Mouse (Mus musculus) liver, embryonic 16.5 days (tissue): Measurements from ENCODE around the gene Zfp628. TPM values are rescaled to one million over a fixed set of nuclear protein-coding genes. Genes with fewer than 3 reads are reported as not detected.
A peak's percentile ranks its signal among the peaks of the same experiment; 100 is the strongest.

Experiments
- ATAC-seq: fragments of 200-750 bp; cut with Nextera tagmentation; 2 replicates; pipeline ENCODE4 v1.8.0; 2017; ENCODE audit warnings: low read depth, mild to moderate bottlenecking, moderate number of reproducible peaks, moderate library complexity
- H3K27ac ChIP-seq: fragments of 300-500 bp; sonication (generic); 2 replicates; pipeline ENCODE4 v1.5.1; 2014; ENCODE audit warnings: mild to moderate bottlenecking, low read length
- H3K27me3 ChIP-seq: fragments of 300-500 bp; sonication (generic); 2 replicates; pipeline ENCODE4 v1.6.1; 2014; ENCODE audit warnings: low read depth, low read length, mixed read lengths; ENCODE audit not compliant: control insufficient read depth, insufficient read depth
- H3K36me3 ChIP-seq: fragments of 300-500 bp; sonication (generic); 2 replicates; pipeline ENCODE4 v1.6.1; 2014; ENCODE audit warnings: mild to moderate bottlenecking; ENCODE audit not compliant: control insufficient read depth, insufficient read depth
- H3K4me1 ChIP-seq: fragments of 300-500 bp; sonication (generic); 2 replicates; pipeline ENCODE4 v1.6.1; 2014; ENCODE audit warnings: low read depth, low read length, mixed read lengths; ENCODE audit not compliant: control insufficient read depth
- H3K4me2 ChIP-seq: fragments of 300-500 bp; sonication (generic); 2 replicates; pipeline ENCODE4 v1.6.1; 2014; ENCODE audit warnings: low read depth, low read length, mixed read lengths
- H3K4me3 ChIP-seq: fragments of 300-500 bp; sonication (generic); 2 replicates; pipeline ENCODE4 v1.5.1; 2014; ENCODE audit warnings: low read depth, mild to moderate bottlenecking, low read length
- H3K9ac ChIP-seq: fragments of 300-500 bp; sonication (generic); 2 replicates; pipeline ENCODE4 v1.6.1; 2014; ENCODE audit warnings: low read depth, low read length
- H3K9me3 ChIP-seq: fragments of 300-500 bp; sonication (generic); replicated peaks from 2 replicates; pipeline ENCODE4 v1.6.1; 2016; ENCODE audit warnings: low read length; ENCODE audit not compliant: control insufficient read depth
- WGBS: fragments of 180-500 bp; shearing (Covaris S2); extraction: QIAGEN DNeasy Blood & Tissue Kit; methylation state at CpG from one replicate; pipeline ENCODE4 v1.1.7; 2014; ENCODE audit not compliant: insufficient replicate concordance; 5-methylcytosine and 5-hydroxymethylcytosine counted together
- polyA plus RNA-seq: library from polyadenylated mRNA; unstranded; fragments of >200 nt; fragmentation: Nextera tagmentation; extraction: Ambion mirVana; gene quantifications from 2 replicates; pipeline ENCODE4 v1.2.1, GENCODE M21; 2015

Gene Zfp628
- polyA plus RNA-seq, 1 experiment from 2014 or later, result 1.9 TPM

GRCm38 (mm10) chr7:4927711-4928110 is 12.7 kb downstream of the Zfp628 start:
- Histone ChIP-seq H3K27ac (no peak overlapping the region), H3K4me1 (peaks cover 2% of the 10 kb centered on the region), H3K27me3 (peaks cover 25% of the 10 kb centered on the region), H3K4me2 (no peak overlapping the region), H3K4me3 (no peak overlapping the region), H3K9ac (no peak overlapping the region), H3K36me3 (no peaks in the 10 kb centered on the region), H3K9me3 (no peaks in the 10 kb centered on the region)
- ATAC-seq, result no peak
- 46% methylated on average over 8 of the region's 8 CpGs for WGBS

GRCm38 (mm10) chr7:4928323-4928722 is 13.3 kb downstream of the Zfp628 start:
- no peak overlapping the region for H3K27ac ChIP-seq
- H3K27me3 ChIP-seq, result peaks cover 18% of the 10 kb centered on the region
- no peaks in the 10 kb centered on the region for H3K9me3 ChIP-seq
- no peak overlapping the region for H3K4me3 ChIP-seq
- no peak overlapping the region for H3K4me2 ChIP-seq
- no peak for ATAC-seq
- no peaks in the 10 kb centered on the region; the same call in 1 of the 2 replicates for H3K4me1 ChIP-seq
- 64% methylated on average over 17 of the region's 17 CpGs for WGBS
- H3K36me3 ChIP-seq, result no peaks in the 10 kb centered on the region
- no peak overlapping the region for H3K9ac ChIP-seq

- H3K4me3 ChIP-seq, result no peak overlapping the region
- H3K9me3 ChIP-seq, result no peaks in the 10 kb centered on the region
- no peaks in the 10 kb centered on the region for H3K4me1 ChIP-seq
- no peaks in the 10 kb centered on the region for H3K27me3 ChIP-seq
- WGBS, result 70% methylated on average over 12 of the region's 12 CpGs
- no peak overlapping the region for H3K4me2 ChIP-seq
- no peak for ATAC-seq
- H3K9ac ChIP-seq, result no peak overlapping the region
- H3K36me3 ChIP-seq, result no peaks in the 10 kb centered on the region
- H3K27ac ChIP-seq, result no peak overlapping the region
Measured at GRCm38 (mm10) chr7:4933103-4933502, 18.1 kb downstream of the Zfp628 start.

GRCm38 (mm10) chr7:4934160-4934914 is 19.3 kb downstream of the Zfp628 start:
- no peaks in the 10 kb centered on the region for H3K4me1 ChIP-seq
- no peaks in the 10 kb centered on the region for H3K36me3 ChIP-seq
- no peak overlapping the region for H3K27ac ChIP-seq
- H3K4me3 ChIP-seq, result no peak overlapping the region
- H3K9me3 ChIP-seq, result no peaks in the 10 kb centered on the region
- WGBS, result 56% methylated on average over 4 of the region's 4 CpGs
- H3K9ac ChIP-seq, result no peak overlapping the region
- ATAC-seq, result no peak
- no peaks in the 10 kb centered on the region for H3K27me3 ChIP-seq
- H3K4me2 ChIP-seq, result no peak overlapping the region

GRCm38 (mm10) chr7:4936832-4937231 is 21.8 kb downstream of the Zfp628 start:
- Histone ChIP-seq H3K36me3 (no peaks in the 10 kb centered on the region), H3K4me3 (no peak overlapping the region), H3K27ac (no peak overlapping the region), H3K9me3 (no peaks in the 10 kb centered on the region), H3K9ac (no peak overlapping the region), H3K4me2 (no peak overlapping the region), H3K27me3 (no peaks in the 10 kb centered on the region), H3K4me1 (no peaks in the 10 kb centered on the region)
- no peak for ATAC-seq
- 57% methylated on average over 10 of the region's 10 CpGs for WGBS

GRCm38 (mm10) chr7:4937392-4937791 is 22.4 kb downstream of the Zfp628 start:
- H3K27me3 ChIP-seq, result no peaks in the 10 kb centered on the region
- no peaks in the 10 kb centered on the region for H3K9me3 ChIP-seq
- no peaks in the 10 kb centered on the region for H3K4me1 ChIP-seq
- no peak for ATAC-seq
- H3K27ac ChIP-seq, result no peak overlapping the region
- H3K9ac ChIP-seq, result no peak overlapping the region
- H3K4me3 ChIP-seq, result no peak overlapping the region
- H3K4me2 ChIP-seq, result no peak overlapping the region
- no peaks in the 10 kb centered on the region for H3K36me3 ChIP-seq
- 57% methylated on average over 9 of the region's 11 CpGs for WGBS

- ATAC-seq, result no peak
- no peak overlapping the region for H3K27ac ChIP-seq
- no peak overlapping the region for H3K4me2 ChIP-seq
- no peak overlapping the region for H3K9ac ChIP-seq
- no peaks in the 10 kb centered on the region for H3K4me1 ChIP-seq
- H3K36me3 ChIP-seq, result no peaks in the 10 kb centered on the region
- 18% methylated on average over 2 of the region's 2 CpGs for whole genome bisulfite sequencing
- no peaks in the 10 kb centered on the region for H3K27me3 ChIP-seq
- no peak overlapping the region for H3K4me3 ChIP-seq
- H3K9me3 ChIP-seq, result no peaks in the 10 kb centered on the region
Measured at GRCm38 (mm10) chr7:4938456-4938855, 23.4 kb downstream of the Zfp628 start.

GRCm38 (mm10) chr7:4940068-4940479 is 25.1 kb downstream of the Zfp628 start:
- Histone ChIP-seq H3K4me1 (no peaks in the 10 kb centered on the region), H3K27me3 (no peaks in the 10 kb centered on the region), H3K9ac (no peak overlapping the region), H3K36me3 (no peaks in the 10 kb centered on the region), H3K4me3 (no peak overlapping the region), H3K27ac (no peak overlapping the region), H3K9me3 (no peaks in the 10 kb centered on the region), H3K4me2 (no peak overlapping the region)
- peak; percentile 44; the same call in 1 of the 2 replicates for ATAC-seq
- WGBS, result 13% methylated on average over 9 of the region's 9 CpGs

GRCm38 (mm10) chr7:4942673-4943072 is 27.7 kb downstream of the Zfp628 start:
- Histone ChIP-seq H3K27ac (no peak overlapping the region), H3K36me3 (no peaks in the 10 kb centered on the region), H3K4me3 (no peak overlapping the region), H3K4me2 (no peak overlapping the region), H3K27me3 (no peaks in the 10 kb centered on the region), H3K9ac (no peak overlapping the region), H3K9me3 (no peaks in the 10 kb centered on the region), H3K4me1 (no peaks in the 10 kb centered on the region)
- WGBS, result 29% methylated on average over 5 of the region's 5 CpGs
- no peak for ATAC-seq
